Mouse (Mus musculus) frontal cortex, adult (tissue): ENCODE measurements around the gene Rnd3.

Source experiments
- ATAC-seq: cut with Nextera tagmentation; 2 replicates; pipeline ENCODE4 v1.9.2; 2017; ENCODE audit warnings: mild to moderate bottlenecking, moderate library complexity, mixed read lengths; ENCODE audit not compliant: low TSS enrichment

Gene Rnd3

DNA sequence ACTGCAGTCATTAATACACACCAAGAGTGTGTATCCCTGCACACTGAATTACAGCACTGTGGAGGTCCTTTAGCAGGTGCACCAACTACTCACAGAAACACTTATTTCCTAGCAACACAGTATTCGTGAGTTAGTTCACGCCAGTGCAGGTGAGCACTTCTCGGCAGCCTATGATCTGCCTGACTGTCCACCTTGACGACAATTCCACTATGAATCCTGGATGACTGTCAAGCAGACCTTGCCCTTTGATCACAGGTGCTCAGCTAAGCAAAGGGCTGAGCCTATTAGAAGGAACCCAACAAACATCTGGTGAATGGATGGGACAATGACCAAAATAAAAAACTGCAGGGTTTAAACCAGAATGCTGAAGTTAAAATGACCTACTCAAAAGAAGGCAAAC is 20.8 kb downstream of the Rnd3 start:
- ATAC-seq, result no peak

DNA sequence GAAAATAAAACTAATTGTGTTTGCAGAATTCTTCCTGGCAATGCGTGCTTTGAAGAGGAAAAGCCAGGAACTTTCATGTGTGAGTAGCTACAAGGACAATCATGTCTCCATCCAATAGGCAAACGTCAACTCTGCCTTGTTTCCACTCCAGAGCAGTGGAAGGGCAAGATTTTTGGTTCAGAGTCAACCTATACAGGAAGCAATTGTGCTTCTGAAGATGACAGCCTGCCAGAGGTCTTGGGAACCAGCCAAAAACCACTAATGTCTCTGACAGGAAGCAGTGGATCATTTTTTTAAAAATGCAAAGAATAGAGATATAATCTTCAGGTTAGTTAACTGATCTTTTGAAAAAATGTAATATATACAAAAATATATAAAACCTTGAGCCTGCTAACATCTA is 38.6 kb downstream of the Rnd3 start:
- ATAC-seq, result no peak

DNA sequence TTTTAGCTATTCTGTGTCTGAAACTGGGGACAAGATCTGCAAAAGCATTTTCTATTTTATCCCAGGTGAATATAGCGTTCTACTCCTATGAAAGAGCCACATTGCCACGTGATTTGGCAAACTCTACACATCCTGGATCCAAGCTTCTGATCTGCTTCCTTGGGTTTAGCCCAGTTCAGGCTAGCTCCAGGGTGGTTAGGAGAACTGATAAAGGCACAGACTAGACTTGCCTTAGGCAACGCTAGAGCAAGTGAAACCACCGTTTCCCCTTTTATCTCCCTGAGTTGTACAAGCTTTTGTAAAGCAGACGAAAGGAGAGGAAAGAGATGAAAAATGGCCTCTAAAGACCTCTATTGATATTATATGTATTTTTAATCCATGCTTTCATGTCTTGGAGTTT is 40.3 kb downstream of the Rnd3 start:
- ATAC-seq, result no peak

DNA sequence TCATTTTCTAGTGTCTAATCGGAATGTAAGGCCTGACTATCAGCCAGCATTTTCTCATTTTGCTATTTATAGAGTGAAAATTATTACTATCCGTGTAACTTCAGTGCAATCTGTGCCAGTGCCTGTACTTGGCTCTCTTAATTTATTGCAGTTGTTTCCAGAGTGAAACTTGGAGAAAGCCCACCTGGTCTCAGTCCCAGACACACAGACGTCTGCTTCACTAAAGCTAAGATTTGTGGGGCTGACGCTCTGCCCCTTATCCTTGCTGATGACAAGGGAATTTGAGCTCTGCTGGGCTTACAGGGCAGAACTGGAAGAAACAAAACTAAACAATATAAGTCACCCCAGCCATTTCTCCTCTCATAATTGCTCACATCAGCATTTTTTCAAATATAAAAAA is 47.7 kb downstream of the Rnd3 start:
- no peak for ATAC-seq

DNA sequence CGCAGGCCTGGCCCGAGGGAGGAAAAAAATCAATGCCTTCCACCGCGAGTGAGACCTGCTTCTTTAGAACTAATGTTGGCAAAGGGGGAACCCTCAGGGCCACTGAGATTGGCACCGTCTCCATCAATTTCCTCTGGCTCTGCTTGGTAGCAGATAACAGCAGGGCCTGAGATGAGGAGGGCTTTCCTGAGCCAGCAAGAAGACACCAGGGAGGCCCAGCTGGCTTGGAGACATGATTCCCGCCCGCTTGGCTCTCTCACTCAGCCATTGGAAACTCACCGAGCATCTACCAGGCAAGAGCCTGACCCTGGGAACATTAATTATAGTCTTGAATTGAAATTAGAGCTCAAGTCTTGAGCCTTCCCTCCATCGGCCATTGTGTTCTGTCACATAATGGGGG is 48.9 kb downstream of the Rnd3 start:
- no peak for ATAC-seq

DNA sequence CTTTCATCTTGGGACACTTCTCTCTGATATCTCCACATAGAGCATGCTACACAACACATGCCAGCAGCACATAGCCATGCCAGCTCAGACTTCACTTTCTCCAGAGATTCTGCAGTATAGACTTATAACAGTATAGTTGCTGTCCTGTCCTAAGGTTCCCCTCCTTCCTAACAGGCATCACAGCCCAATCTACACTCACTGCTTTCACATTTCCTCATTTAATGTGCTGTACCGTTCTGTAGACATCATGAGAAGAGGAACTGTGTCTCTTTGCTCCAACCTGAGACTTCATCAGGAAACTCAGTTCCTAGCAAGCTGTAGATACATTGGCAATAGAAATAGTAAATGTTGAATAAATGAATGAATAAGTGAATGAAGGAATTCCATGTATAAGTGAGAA is 49.7 kb downstream of the Rnd3 start:
- no peak for ATAC-seq

DNA sequence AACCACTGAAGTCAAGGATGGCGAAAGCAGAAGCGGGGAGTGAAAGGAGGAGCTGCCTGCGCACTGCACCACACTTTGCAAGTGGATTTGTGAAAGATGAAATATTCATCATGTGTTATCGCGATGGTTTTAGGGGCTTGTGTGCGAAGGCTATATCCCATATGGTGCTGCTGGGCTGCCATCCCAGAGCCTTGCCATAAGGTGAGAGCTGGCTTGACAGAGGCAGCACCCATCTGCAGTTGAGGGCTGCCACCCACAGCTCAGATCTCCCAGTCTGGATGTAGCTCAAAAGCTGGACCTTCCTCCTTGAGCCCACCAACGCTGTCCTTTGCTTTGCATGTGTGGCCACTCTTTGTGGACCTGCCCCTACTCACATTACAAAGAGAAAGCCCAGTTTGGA is 58.2 kb downstream of the Rnd3 start:
- no peak for ATAC-seq

DNA sequence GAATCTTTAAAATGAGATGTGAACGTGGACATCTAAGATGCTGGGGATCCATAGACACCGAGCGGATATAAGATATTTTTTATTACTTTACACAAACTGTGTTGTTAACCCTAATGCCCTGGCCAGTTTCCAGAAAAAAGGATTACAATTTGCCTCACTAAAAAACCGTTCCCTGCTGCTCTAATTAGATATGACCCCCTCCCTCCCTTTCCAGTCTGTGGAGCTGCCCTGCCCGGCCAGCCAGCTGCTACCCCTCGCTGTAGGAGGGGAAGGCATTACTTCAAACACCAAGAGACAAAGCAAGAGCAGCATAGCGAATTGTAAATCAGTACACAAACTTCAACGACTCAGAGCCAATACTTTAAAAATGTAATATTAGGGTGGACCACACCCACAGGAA is 58.9 kb downstream of the Rnd3 start:
- no peak for ATAC-seq

DNA sequence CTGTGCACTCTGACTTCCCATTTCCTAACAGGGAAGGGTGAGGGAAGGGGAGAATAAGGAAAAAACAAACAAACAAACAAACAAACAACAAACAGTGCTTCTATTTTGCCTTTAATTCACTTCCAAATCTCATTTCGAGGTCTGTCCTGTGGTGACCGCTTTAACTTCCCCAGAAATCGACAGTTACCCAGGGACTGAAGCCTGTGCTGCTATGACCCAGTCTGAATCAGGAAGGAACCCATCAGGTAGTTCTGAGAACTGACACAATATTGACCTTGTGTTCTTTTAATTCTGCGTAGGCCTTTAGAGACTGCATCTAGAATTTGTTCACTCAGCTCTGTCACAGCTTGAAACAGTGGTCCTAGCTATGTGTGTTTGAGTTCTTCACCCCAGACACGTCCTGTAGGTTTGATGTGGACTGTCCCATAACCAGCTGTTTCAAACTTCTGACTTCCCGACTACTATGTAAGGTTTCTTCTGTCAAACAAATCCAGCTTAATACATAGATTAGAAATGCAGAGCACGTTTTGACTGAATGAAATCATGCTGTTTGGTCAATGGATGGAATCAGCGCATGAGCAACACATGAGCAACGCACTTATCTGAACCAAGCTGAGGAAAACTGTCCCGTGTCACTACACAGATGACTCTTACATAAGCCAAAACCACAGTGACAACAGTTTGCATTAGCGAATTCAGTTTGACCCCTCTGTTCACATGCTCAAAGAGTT is 59.9 kb downstream of the Rnd3 start:
- ATAC-seq, result no peak

- no peak for ATAC-seq
These were observed 60.8 kb downstream of the Rnd3 start for GRCm38 (mm10) chr2:51088123-51088453.

- ATAC-seq, result no peak
These were observed 61.4 kb downstream of the Rnd3 start for GRCm38 (mm10) chr2:51087307-51088122.

GRCm38 (mm10) chr2:51085155-51085554 is 63.8 kb downstream of the Rnd3 start:
- ATAC-seq, result no peak

DNA sequence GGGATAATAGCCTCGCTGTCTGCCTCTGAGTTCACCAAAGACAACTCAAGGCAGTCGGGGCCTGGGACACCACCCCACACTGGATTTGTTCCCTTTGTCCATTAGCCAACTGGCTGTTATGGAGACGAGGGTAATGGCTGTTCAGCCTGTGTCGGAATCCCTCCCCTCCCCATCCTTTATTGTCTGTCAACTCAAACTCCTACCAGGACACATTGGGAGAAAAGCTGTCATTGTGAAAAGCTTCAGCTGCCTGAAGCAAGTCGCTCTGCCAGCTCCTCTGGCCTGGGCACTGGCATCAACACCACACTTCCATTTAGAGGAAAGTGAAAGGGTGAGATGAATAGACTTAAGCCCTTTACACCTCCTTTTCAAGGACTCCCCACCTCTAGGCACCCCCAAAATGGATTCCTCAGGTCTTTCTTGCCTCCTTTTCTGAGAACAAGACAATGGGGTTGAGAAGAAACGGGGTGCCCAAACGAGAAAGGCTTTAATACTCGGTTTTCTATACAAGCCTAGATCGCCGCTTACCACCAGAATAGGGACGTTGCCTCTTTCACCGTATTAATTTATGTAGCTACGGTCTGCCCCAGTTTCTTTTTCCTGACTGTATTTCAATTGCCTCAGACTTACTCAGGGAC is 66.1 kb downstream of the Rnd3 start:
- ATAC-seq, result peak; percentile 74
